Mouse (Mus musculus): Measurements from ENCODE around the gene Mtx1. TPM values are rescaled to one million over a fixed set of nuclear protein-coding genes. Genes with fewer than 3 reads are reported as not detected.
"Not testable (repeated sequence)": the region's sequence is repeated elsewhere in the genome, so short reads cannot be mapped to it uniquely, and the experiment has no call there.

Gene Mtx1
- polyA plus RNA-seq, 1 experiment from 2014 or later: 219 TPM

DNA sequence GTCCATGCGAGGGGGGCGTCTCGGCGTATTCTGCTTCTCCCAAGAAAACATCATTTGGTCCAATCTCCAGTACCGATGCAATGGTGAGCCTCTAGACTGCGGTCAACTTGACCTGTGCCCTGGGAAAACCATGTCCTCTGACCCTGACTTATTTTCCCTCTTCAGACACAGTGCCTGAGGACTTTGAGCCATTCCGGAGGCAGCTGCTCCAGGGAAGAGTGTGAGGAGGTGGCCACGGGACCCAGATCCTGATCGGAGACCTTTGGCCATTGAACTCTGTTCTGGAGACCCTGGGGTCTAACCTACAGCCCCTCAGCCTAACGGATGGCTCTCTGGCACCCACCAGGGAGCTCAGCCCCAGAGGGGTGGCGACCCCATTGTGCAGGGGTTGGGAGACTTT is 527 bp downstream of the Mtx1 start:
- peak overlapping the region; percentile 80 for H3K4me2 ChIP-seq
- no peaks in the 10 kb centered on the region for H3K9me3 ChIP-seq (replicated peaks)
- H3K4me1 ChIP-seq: peaks cover 43% of the 10 kb centered on the region
- no peak overlapping the region for H3K27ac ChIP-seq
- peaks cover 12% of the 10 kb centered on the region; the same call in 1 of the 2 replicates for H3K36me3 ChIP-seq
- no peak for ATAC-seq (replicated peaks; ENCODE audit: low FRiP score)
- 0 out of 2 replicates have a peak overlapping the region, but pooled peaks have one; percentile 39 for H3K9ac ChIP-seq
- H3K27me3 ChIP-seq: peaks cover 13% of the 10 kb centered on the region
- H3K4me3 ChIP-seq (replicated peaks): peak overlapping the region; percentile 45
- WGBS: 34% methylated on average over 11 of the region's 11 CpGs

- Histone ChIP-seq H3K27me3 (peaks cover 13% of the 10 kb centered on the region), H3K9ac (no peak overlapping the region), H3K9me3 (replicated peaks) (no peaks in the 10 kb centered on the region), H3K4me3 (replicated peaks) (no peak overlapping the region), H3K4me1 (peaks cover 43% of the 10 kb centered on the region), H3K4me2 (peak overlapping the region; percentile 80), H3K36me3 (peaks cover 13% of the 10 kb centered on the region; the same call in 1 of the 2 replicates), H3K27ac (no peak overlapping the region)
- WGBS: 52% methylated on average over 4 of the region's 4 CpGs
- no peak for ATAC-seq (replicated peaks; ENCODE audit: low FRiP score)
These were observed 970 bp downstream of the Mtx1 start for GRCm38 (mm10) chr3:89225918-89226317.

- peaks cover 43% of the 10 kb centered on the region for H3K4me1 ChIP-seq
- no peak overlapping the region for H3K4me3 ChIP-seq (replicated peaks)
- WGBS: 66% methylated on average over 12 of the region's 12 CpGs
- H3K36me3 ChIP-seq: peaks cover 13% of the 10 kb centered on the region; the same call in 1 of the 2 replicates
- H3K9ac ChIP-seq: no peak overlapping the region
- no peak overlapping the region; the same call in 1 of the 2 replicates for H3K4me2 ChIP-seq
- H3K27ac ChIP-seq: no peak overlapping the region
- no peak for ATAC-seq (replicated peaks; ENCODE audit: low FRiP score)
- no peaks in the 10 kb centered on the region for H3K9me3 ChIP-seq (replicated peaks)
- H3K27me3 ChIP-seq: peaks cover 11% of the 10 kb centered on the region
These were observed 1.5 kb downstream of the Mtx1 start for GRCm38 (mm10) chr3:89225321-89225815.

- Histone ChIP-seq H3K9ac (no peak overlapping the region), H3K4me2 (no peak overlapping the region), H3K4me3 (replicated peaks) (no peak overlapping the region), H3K27me3 (peaks cover 11% of the 10 kb centered on the region), H3K4me1 (peaks cover 41% of the 10 kb centered on the region), H3K36me3 (peaks cover 13% of the 10 kb centered on the region; the same call in 1 of the 2 replicates), H3K9me3 (replicated peaks) (no peaks in the 10 kb centered on the region), H3K27ac (no peak overlapping the region)
- ATAC-seq (replicated peaks; ENCODE audit: low FRiP score): no peak
- WGBS: 84% methylated on average over 11 of the region's 11 CpGs
These were observed 2.1 kb downstream of the Mtx1 start for GRCm38 (mm10) chr3:89224796-89225195.

DNA sequence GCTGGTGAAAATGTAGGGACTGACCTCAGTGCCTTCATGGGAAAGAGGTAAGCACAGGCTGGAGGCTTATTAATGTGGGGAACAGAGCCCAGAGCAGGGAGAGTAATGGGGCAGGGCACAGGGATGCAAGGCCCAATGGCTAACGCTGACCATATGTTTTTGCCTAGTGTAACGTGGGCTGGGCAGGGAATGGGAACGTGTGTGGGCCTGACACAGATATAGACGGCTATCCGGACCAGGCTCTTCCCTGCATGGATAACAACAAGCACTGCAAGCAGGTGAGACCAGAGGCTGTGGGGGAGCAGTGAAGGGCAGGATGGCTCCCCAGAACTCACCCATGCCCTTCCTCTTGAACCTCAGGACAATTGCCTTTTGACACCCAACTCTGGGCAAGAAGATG is 5.7 kb downstream of the Mtx1 start:
- Histone ChIP-seq H3K4me3 (replicated peaks) (no peak overlapping the region), H3K4me2 (no peak overlapping the region), H3K27me3 (peaks cover 7% of the 10 kb centered on the region), H3K36me3 (peaks cover 13% of the 10 kb centered on the region; the same call in 1 of the 2 replicates), H3K27ac (no peak overlapping the region), H3K9me3 (replicated peaks) (no peaks in the 10 kb centered on the region), H3K4me1 (peaks cover 21% of the 10 kb centered on the region), H3K9ac (no peak overlapping the region)
- WGBS: 73% methylated on average over 5 of the region's 5 CpGs
- ATAC-seq (replicated peaks; ENCODE audit: low FRiP score): no peak

- Histone ChIP-seq H3K4me2 (no peak overlapping the region), H3K27ac (no peak overlapping the region), H3K9ac (0 out of 2 replicates have a peak overlapping the region, but pooled peaks have one; percentile 23), H3K9me3 (replicated peaks) (no peaks in the 10 kb centered on the region), H3K36me3 (peaks cover 13% of the 10 kb centered on the region; the same call in 1 of the 2 replicates), H3K4me1 (peaks cover 26% of the 10 kb centered on the region), H3K4me3 (replicated peaks) (no peak overlapping the region), H3K27me3 (no peaks in the 10 kb centered on the region)
- ATAC-seq (replicated peaks; ENCODE audit: low FRiP score): no peak
- 26% methylated on average over 8 of the region's 8 CpGs for WGBS
These were observed 7.3 kb downstream of the Mtx1 start for GRCm38 (mm10) chr3:89219546-89219945.

DNA sequence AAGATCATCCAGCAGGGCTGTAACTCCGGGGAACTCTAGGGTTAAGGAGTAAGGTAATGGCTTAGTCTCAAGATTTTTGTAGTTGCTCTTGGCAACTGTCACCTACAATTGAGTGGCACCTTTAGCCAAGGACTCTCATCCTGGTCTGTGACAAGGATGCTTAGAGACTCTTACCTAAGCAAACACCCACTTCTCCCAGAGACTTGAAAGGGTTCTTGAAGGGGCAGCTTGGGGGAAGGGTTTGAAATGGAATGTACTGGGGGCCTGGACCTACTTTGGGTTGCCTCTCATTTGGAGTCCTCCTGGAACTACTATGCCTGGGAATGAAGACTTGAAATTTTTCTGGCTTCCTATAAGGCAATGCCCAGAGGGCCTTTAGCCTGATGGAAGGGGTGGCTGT is 8.6 kb downstream of the Mtx1 start:
- ATAC-seq (replicated peaks; ENCODE audit: low FRiP score): no peak
- H3K4me3 ChIP-seq (replicated peaks): no peak overlapping the region
- no peaks in the 10 kb centered on the region for H3K9me3 ChIP-seq (replicated peaks)
- no peak overlapping the region for H3K4me2 ChIP-seq
- 69% methylated on average over 1 of the region's 1 CpGs for WGBS
- no peak overlapping the region for H3K27ac ChIP-seq
- no peaks in the 10 kb centered on the region for H3K27me3 ChIP-seq
- peaks cover 4% of the 10 kb centered on the region; the same call in 1 of the 2 replicates for H3K36me3 ChIP-seq
- peaks cover 30% of the 10 kb centered on the region for H3K4me1 ChIP-seq
- no peak overlapping the region for H3K9ac ChIP-seq

DNA sequence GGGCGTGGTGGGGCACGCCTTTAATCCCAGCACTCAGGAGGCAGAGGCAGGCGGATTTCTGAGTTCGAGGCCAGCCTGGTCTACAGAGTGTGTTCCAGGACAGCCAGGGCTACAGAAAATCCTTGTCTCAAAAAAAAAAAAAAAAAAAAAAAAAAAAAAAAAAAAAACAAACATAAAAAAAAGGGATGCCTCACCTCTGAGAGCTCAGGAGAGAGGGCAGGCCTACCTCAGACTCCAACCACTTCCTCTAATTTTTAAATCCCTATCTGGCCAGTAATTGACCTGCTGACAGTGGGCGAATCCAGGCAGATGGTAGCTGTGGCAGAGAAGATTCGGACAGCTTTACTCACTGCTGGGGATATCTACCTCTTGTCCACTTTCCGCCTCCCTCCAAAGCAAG is 10.5 kb downstream of the Mtx1 start:
- ATAC-seq (replicated peaks; ENCODE audit: low FRiP score); H3K4me3 ChIP-seq (replicated peaks); H3K27ac ChIP-seq; H3K27me3 ChIP-seq; H3K36me3 ChIP-seq; H3K9ac ChIP-seq; H3K9me3 ChIP-seq (replicated peaks): not testable (repeated sequence)
- WGBS: 75% methylated on average over 7 of the region's 7 CpGs
- peaks cover 44% of the 10 kb centered on the region for H3K4me1 ChIP-seq
- peak overlapping the region; percentile 91 for H3K4me2 ChIP-seq

DNA sequence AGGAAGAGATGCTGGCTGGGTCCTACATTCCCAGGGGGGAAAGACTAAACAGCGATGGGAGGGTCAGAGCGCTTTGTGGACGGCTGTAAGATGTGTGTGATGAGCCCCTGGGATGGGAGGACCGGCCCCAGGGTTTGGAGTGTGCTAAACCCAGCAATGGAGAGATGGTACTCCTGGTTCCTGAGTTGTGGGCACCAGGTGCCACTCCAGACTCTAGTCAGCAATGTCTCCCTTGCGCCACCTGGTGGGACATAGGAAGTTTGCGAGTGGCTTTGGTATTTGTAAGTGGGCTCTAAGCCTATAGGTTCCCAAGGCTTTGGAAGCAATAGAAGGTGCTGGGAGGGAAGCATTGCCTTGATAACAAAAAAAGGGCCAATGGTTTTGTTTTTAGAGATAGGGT is 11.0 kb downstream of the Mtx1 start:
- peak overlapping the region; percentile 91 for H3K4me2 ChIP-seq
- peaks cover 7% of the 10 kb centered on the region; the same call in 1 of the 2 replicates for H3K36me3 ChIP-seq
- peak overlapping the region; percentile 90 for H3K4me3 ChIP-seq (replicated peaks)
- H3K4me1 ChIP-seq: peaks cover 48% of the 10 kb centered on the region
- ATAC-seq (replicated peaks; ENCODE audit: low FRiP score): 0 out of 2 replicates have a peak, but pooled peaks have one; percentile 2
- 2% methylated on average over 6 of the region's 6 CpGs for WGBS
- no peaks in the 10 kb centered on the region for H3K9me3 ChIP-seq (replicated peaks)
- no peaks in the 10 kb centered on the region for H3K27me3 ChIP-seq
- peak overlapping the region; percentile 97; the same call in 1 of the 2 replicates for H3K27ac ChIP-seq
- H3K9ac ChIP-seq: 0 out of 2 replicates have a peak overlapping the region, but pooled peaks have one; percentile 16

DNA sequence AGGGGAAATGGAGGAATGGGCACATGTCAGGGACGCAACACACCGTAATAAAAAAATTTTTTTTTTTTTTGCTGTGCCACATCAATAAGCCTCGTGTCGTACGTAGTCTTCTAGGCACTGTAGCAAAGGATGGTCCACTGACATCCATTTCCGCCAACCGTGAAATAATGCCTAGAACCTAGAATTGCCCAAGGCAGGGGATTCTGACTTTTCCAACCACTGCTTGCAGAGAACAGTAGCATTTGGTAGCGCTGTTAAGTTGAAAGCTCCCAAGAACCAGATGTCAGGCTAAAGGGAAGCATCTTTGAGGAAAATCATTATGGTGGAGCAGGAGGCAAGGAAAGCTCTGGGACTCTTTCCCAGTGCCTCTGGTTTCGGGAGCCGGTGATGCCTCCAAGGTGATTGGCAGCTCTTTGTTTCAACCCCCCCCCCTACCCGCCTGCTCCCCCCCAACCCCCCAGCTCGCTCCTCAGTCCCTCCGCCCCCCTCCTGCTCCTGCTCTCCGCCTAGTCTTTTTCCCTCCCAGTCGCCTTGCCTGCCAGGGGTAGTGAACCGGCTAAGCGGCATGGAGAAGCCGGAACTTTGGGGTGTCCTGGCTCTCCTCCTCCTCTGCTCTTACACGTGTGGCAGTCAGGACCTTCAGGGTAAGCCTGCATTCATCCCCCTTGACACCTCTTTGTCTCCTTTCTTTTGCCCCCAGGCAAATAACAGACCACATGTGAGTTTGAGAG is 12.0 kb downstream of the Mtx1 start, which contains the start of gene Thbs3:
Gene Thbs3 (plus strand): TSS at position 500 of the 731 bp plus-strand sequence.
- WGBS: under 1% methylated on average over 19 of the region's 19 CpGs
- peaks cover 18% of the 10 kb centered on the region for H3K36me3 ChIP-seq
- H3K27me3 ChIP-seq: no peaks in the 10 kb centered on the region
- peak within 1 kb of the TSS; percentile 64 for H3K9ac ChIP-seq
- H3K4me3 ChIP-seq (replicated peaks): peak within 1 kb of the TSS; percentile 90
- peak within 1 kb of the TSS; percentile 97 for H3K27ac ChIP-seq
- H3K9me3 ChIP-seq (replicated peaks): no peaks in the 10 kb centered on the region
- H3K4me1 ChIP-seq: peaks cover 56% of the 10 kb centered on the region
- H3K4me2 ChIP-seq: peak within 1 kb of the TSS; percentile 91
- no peak for ATAC-seq (replicated peaks; ENCODE audit: low FRiP score)

DNA sequence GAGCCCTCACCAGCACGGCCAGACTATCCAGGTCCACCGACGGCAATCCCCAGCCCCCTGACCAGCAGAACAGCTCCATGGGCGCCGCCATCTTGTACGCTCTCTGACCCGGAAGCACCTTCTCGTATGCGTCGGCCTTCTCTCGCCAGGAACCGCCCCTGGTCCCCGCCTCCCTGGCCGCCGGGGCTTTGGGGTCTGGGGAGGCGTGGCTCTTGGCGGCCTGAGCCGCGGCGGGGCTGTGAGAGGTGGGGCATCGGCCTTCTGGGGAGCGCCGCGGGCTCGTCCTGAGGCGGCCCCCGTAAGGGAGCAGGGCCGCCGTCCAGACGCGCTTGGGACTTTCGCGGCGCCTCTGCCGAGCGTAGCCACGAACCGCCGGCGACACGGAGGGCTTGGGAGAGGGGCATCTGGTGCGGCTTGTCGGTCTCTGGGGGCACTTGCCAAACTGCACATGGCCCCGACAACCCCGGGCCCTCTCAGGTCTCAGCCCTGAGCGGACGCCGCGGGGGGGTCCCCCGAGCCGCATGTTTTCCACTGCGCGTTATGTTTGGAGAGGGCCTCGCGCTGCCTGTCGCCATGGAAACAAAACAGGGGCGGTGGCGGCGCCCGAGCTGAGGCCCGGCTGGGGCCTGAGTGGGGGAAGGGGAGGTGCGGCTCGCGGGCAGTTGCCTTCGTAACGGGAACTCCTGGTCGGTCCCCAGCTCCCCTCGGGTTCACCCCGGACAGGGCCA is 12.9 kb downstream of the Mtx1 start:
- peak; percentile 94 for ATAC-seq (replicated peaks; ENCODE audit: low FRiP score)
- Histone ChIP-seq H3K4me3 (replicated peaks) (peak overlapping the region; percentile 90), H3K27ac (peak overlapping the region; percentile 97), H3K4me2 (peak overlapping the region; percentile 91), H3K9ac (peak overlapping the region; percentile 64), H3K9me3 (replicated peaks) (no peaks in the 10 kb centered on the region), H3K4me1 (peaks cover 50% of the 10 kb centered on the region), H3K27me3 (no peaks in the 10 kb centered on the region), H3K36me3 (peaks cover 26% of the 10 kb centered on the region)
- under 1% methylated on average over 69 of the region's 69 CpGs for WGBS

DNA sequence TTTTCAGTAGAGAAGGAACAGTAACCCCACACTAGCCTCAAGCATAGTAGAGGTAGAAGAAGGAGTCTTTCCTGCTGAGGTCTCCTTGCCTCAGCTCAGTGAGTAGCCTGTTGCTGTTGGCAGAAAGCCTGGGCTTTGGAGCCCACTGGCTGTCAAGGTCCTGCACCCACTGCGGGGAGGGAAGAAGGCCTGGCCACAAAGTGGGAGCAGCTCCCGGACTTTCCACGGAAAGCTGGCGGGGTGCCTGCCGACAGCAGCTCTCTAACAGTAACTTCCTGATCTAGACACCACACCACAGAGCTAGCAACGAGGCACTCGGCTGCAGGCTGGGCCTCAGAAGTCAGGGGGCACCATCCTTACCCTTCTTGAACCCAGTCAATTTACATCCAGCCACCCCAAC is 16.2 kb downstream of the Mtx1 start:
- no peak overlapping the region for H3K4me3 ChIP-seq (replicated peaks)
- ATAC-seq (replicated peaks; ENCODE audit: low FRiP score): no peak
- WGBS: 70% methylated on average over 7 of the region's 7 CpGs
- H3K4me1 ChIP-seq: peaks cover 45% of the 10 kb centered on the region
- no peak overlapping the region for H3K9ac ChIP-seq
- 0 out of 2 replicates have a peak overlapping the region, but pooled peaks have one; percentile 35 for H3K27ac ChIP-seq
- H3K36me3 ChIP-seq: peaks cover 59% of the 10 kb centered on the region
- H3K4me2 ChIP-seq: no peak overlapping the region
- no peaks in the 10 kb centered on the region for H3K9me3 ChIP-seq (replicated peaks)
- H3K27me3 ChIP-seq: no peaks in the 10 kb centered on the region

Data from kidney, embryonic 15.5 days (tissue).